Mouse (Mus musculus) MEL-GATA-1-ER (cell line): ENCODE measurements around the gene Cnr2.
A peak's percentile ranks its signal among the peaks of the same experiment; 100 is the strongest.

Source experiments
- DNase-seq: peaks from one replicate; pipeline ENCODE4 v3.0.0-alpha.2; 2012; ENCODE audit warnings: low read depth; ENCODE audit errors: extremely low read depth

Gene Cnr2

GRCm38 (mm10) chr4:135962946-135963345, 67.8 kb downstream of the Cnr2 start:
- no peak for DNase-seq

- DNase-seq, result peak; percentile 94
Measured at GRCm38 (mm10) chr4:135963457-135964193, 68.4 kb downstream of the Cnr2 start, which contains the start of gene Gale. Gene Gale (plus strand): TSS chr4:135963727.

GRCm38 (mm10) chr4:135964426-135964825, 69.2 kb downstream of the Cnr2 start:
- DNase-seq, result no peak

- no peak for DNase-seq
Measured at GRCm38 (mm10) chr4:135965113-135965512, 69.9 kb downstream of the Cnr2 start.

- no peak for DNase-seq
Measured at GRCm38 (mm10) chr4:135966283-135966682, 71.1 kb downstream of the Cnr2 start.

GRCm38 (mm10) chr4:135967086-135967760, 72.0 kb downstream of the Cnr2 start:
- no peak for DNase-seq

GRCm38 (mm10) chr4:135968271-135968869, 73.2 kb downstream of the Cnr2 start:
- no peak for DNase-seq

- DNase-seq, result no peak
Measured at GRCm38 (mm10) chr4:135969070-135969750, 74.0 kb downstream of the Cnr2 start.
